ENCODE assay signal across 19 mouse cellular contexts in the genomic region with DNA sequence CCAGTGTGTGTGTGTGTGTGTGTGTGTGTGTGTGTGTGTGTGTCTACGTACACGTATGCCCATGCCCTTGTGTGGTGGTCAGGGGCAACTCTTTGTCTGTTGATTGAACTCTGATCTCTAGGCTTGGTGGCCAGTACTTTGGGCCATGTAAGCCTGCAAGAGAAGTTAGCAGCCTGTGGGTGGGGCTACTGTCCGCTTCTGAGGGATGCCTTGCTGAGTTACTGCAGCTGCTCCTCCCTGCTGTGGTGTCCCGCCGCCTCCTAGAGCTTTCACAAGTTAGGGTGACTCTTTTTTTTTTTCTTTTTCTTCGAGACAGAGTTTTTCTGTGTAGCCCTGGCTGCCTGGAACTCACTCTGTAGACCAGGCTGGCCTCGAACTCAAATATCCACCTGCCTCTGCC. TPM values are rescaled to one million over a fixed set of nuclear protein-coding genes. Genes with fewer than 3 reads are reported as not detected.
A peak's percentile ranks its signal among the peaks of the same experiment; 100 is the strongest.
DNase-seq lines count a peak whose midpoint lies in the region; ATAC-seq and TF ChIP-seq lines count a peak whose summit lies in the region.
"Had no signal": no experiment of that assay in that cellular context is flagged by ENCODE, and none has a peak within 500 bp of the region (broad histone marks: within the 10 kb centered on the region; RNA-seq: fewer than 3 reads in every experiment).

No protein-coding gene starts in this region.

- intact Hi-C loops in left cerebral cortex, postnatal 10 days (cut with DNase I): no loop called here

- peaks cover 85% of the 10 kb centered on the region for H3K36me3 ChIP-seq in heart, embryonic 10.5 days
- peaks cover 4% of the 10 kb centered on the region; the same call in 1 of the 2 replicates for H3K36me3 ChIP-seq in kidney, adult 2 months (ENCODE audit: control insufficient read depth, insufficient read depth, low read length)
- peaks cover 80% of the 10 kb centered on the region for H3K36me3 ChIP-seq in kidney, embryonic 15.5 days

- 60% methylated on average over 7 of the region's 7 CpGs for WGBS in heart, embryonic 10.5 days
- 64% methylated on average over 7 of the region's 7 CpGs for WGBS in kidney, adult 2 months
- 59% methylated on average over 7 of the region's 7 CpGs for WGBS in kidney, embryonic 15.5 days

- no peak for ATAC-seq in kidney, embryonic 15.5 days (replicated peaks; ENCODE audit: low FRiP score)
- ATAC-seq: forebrain, embryonic 13.5 days had no signal

- no peak for TF ChIP-seq CTCF in kidney, adult 2 months (conservative IDR thresholded peaks at IDR 0.05; ENCODE audit: insufficient read depth, insufficient read length, low read depth, low read length)

- H3K4me3 ChIP-seq in heart, embryonic 10.5 days: no peak overlapping the region
- H3K4me3 ChIP-seq in kidney, adult 2 months (ENCODE audit: insufficient read depth, low read depth, low read length): no peak overlapping the region
- no peak overlapping the region for H3K4me3 ChIP-seq in kidney, embryonic 15.5 days (replicated peaks)
- H3K4me3 ChIP-seq: forebrain, embryonic 13.5 days; heart, embryonic 13.5 days; limb, embryonic 15.5 days; midbrain, embryonic 12.5 days; neural tube, embryonic 15.5 days had no signal

- no peak overlapping the region for H3K27ac ChIP-seq in heart, embryonic 10.5 days
- H3K27ac ChIP-seq in kidney, adult 2 months (ENCODE audit: insufficient read depth, low read depth, low read length): no peak overlapping the region
- H3K27ac ChIP-seq in kidney, embryonic 15.5 days: no peak overlapping the region
- H3K27ac ChIP-seq: forebrain, embryonic 13.5 days; heart, embryonic 13.5 days; hindbrain, embryonic 14.5 days; limb, embryonic 15.5 days; macrophage; midbrain, embryonic 12.5 days; neural tube, embryonic 15.5 days had no signal

- no peak for TF ChIP-seq POLR2A in kidney, adult 2 months (IDR thresholded peaks at IDR 0.05; ENCODE audit: low read depth, low read length)

- no peaks in the 10 kb centered on the region for H3K9me3 ChIP-seq in heart, embryonic 10.5 days
- no peaks in the 10 kb centered on the region for H3K9me3 ChIP-seq in kidney, embryonic 15.5 days (replicated peaks)
- H3K9me3 ChIP-seq: forebrain, embryonic 13.5 days; heart, embryonic 13.5 days; limb, embryonic 15.5 days; midbrain, embryonic 12.5 days; neural tube, embryonic 15.5 days had no signal

- no peak overlapping the region for H3K4me2 ChIP-seq in kidney, embryonic 15.5 days
- H3K4me2 ChIP-seq: forebrain, embryonic 13.5 days; heart, embryonic 13.5 days; hindbrain, embryonic 14.5 days; limb, embryonic 15.5 days; midbrain, embryonic 12.5 days; neural tube, embryonic 15.5 days had no signal

- no peaks in the 10 kb centered on the region for H3K27me3 ChIP-seq in heart, embryonic 10.5 days (ENCODE audit: insufficient read depth, poor library complexity, severe bottlenecking)
- no peaks in the 10 kb centered on the region for H3K27me3 ChIP-seq in kidney, adult 2 months (replicated peaks; ENCODE audit: control insufficient read depth, insufficient read depth, low read length)
- no peaks in the 10 kb centered on the region for H3K27me3 ChIP-seq in kidney, embryonic 15.5 days
- H3K27me3 ChIP-seq: forebrain, embryonic 13.5 days; heart, embryonic 13.5 days; limb, embryonic 15.5 days; midbrain, embryonic 12.5 days; neural tube, embryonic 15.5 days had no signal

- peak; percentile 23 to 31 for DNase-seq in heart, adult 18-20 months
- DNase-seq in heart, embryonic 10.5 days (ENCODE audit: low spot score): no peak
- peak; percentile 32 for DNase-seq in kidney, adult 2 months
- peak; percentile 49 for DNase-seq in testis, postnatal 10 days (ENCODE audit: low spot score)
- DNase-seq in testis, postnatal 14 days (ENCODE audit: low spot score): no peak
- peak; percentile 21 for DNase-seq in lung, postnatal 36 days
- no peak for DNase-seq in left cerebral cortex, postnatal 10 days (ENCODE audit: extremely low spot score in 1 of 2, low spot score in 2 of 2)
- DNase-seq: adrenal gland, postnatal 10 days; cerebellum, adult 9-10 months; right cerebral cortex, postnatal 4 days had no signal

- no peak overlapping the region for H3K9ac ChIP-seq in kidney, embryonic 15.5 days
- H3K9ac ChIP-seq: forebrain, embryonic 13.5 days; heart, embryonic 13.5 days; hindbrain, embryonic 14.5 days; limb, embryonic 15.5 days; midbrain, embryonic 12.5 days; neural tube, embryonic 15.5 days had no signal

- peaks cover 7% of the 10 kb centered on the region; the same call in 1 of the 2 replicates for H3K4me1 ChIP-seq in heart, embryonic 10.5 days
- H3K4me1 ChIP-seq in kidney, adult 2 months (ENCODE audit: control insufficient read depth, insufficient read depth, low read length): peaks cover 4% of the 10 kb centered on the region
- peaks cover 10% of the 10 kb centered on the region; the same call in 1 of the 2 replicates for H3K4me1 ChIP-seq in kidney, embryonic 15.5 days
- H3K4me1 ChIP-seq: midbrain, embryonic 12.5 days had no signal

RNA-seq across cellular contexts. Expression of a gene that starts 16.8 kb away (rescaled TPM):
- total RNA-seq in heart, adult 18-20 months (2021): 100 to 1,000 TPM; 170 to 189 TPM
- 129 and 136 TPM in 2 replicates for polyA plus RNA-seq in heart, embryonic 10.5 days (2016; fragmentation: Nextera tagmentation; extraction: Ambion mirVana)
- polyA plus RNA-seq in kidney, adult 2 months (2012; rRNA removed): 16.9 and 33.1 TPM in 2 replicates
- 114 and 118 TPM in 2 replicates for polyA plus RNA-seq in kidney, embryonic 15.5 days (2015; fragmentation: Nextera tagmentation; extraction: Ambion mirVana)
- total RNA-seq in left cerebral cortex, postnatal 10 days (2021): 10 to 100 TPM; 48.0 to 49.7 TPM

RNA-seq across cellular contexts. Expression of a gene that starts 26.9 kb away (rescaled TPM):
- 1 to 10 TPM in 1 of 2 experiments, under 1 TPM in 1; 0.95 to 1.2 TPM for total RNA-seq in heart, adult 18-20 months (2021)
- polyA plus RNA-seq in heart, embryonic 10.5 days (2016; fragmentation: Nextera tagmentation; extraction: Ambion mirVana): 1.4 TPM in 2 replicates
- 0.35 and 0.42 TPM in 2 replicates for polyA plus RNA-seq in kidney, adult 2 months (2012; rRNA removed)
- polyA plus RNA-seq in kidney, embryonic 15.5 days (2015; fragmentation: Nextera tagmentation; extraction: Ambion mirVana): 1.4 and 1.5 TPM in 2 replicates
- 1 to 10 TPM; 2.9 TPM for total RNA-seq in left cerebral cortex, postnatal 10 days (2021)

RNA-seq across cellular contexts. Expression of a gene that starts 27.5 kb away (rescaled TPM):
- total RNA-seq in heart, adult 18-20 months (2021): not detected
- 0.59 TPM in 1 of 2 replicates, not detected in the other for polyA plus RNA-seq in heart, embryonic 10.5 days (2016; fragmentation: Nextera tagmentation; extraction: Ambion mirVana)
- 15.6 and 17.2 TPM in 2 replicates for polyA plus RNA-seq in kidney, adult 2 months (2012; rRNA removed)
- polyA plus RNA-seq in kidney, embryonic 15.5 days (2015; fragmentation: Nextera tagmentation; extraction: Ambion mirVana): 4.6 and 5.0 TPM in 2 replicates
- under 1 TPM; 0.41 to 0.45 TPM for total RNA-seq in left cerebral cortex, postnatal 10 days (2021)
- total RNA-seq: MEL had no signal
- polyA plus RNA-seq: macrophage had no signal

RNA-seq across cellular contexts. Expression of a gene that starts 31.9 kb away (rescaled TPM):
- 1 to 10 TPM; 4.2 to 5.0 TPM for total RNA-seq in heart, adult 18-20 months (2021)
- 5.2 and 5.7 TPM in 2 replicates for polyA plus RNA-seq in heart, embryonic 10.5 days (2016; fragmentation: Nextera tagmentation; extraction: Ambion mirVana)
- 13.3 and 15.3 TPM in 2 replicates for polyA plus RNA-seq in kidney, adult 2 months (2012; rRNA removed)
- polyA plus RNA-seq in kidney, embryonic 15.5 days (2015; fragmentation: Nextera tagmentation; extraction: Ambion mirVana): 6.4 and 6.5 TPM in 2 replicates
- 10 to 100 TPM; 25.2 to 25.8 TPM for total RNA-seq in left cerebral cortex, postnatal 10 days (2021)

Comparison
In these comparisons a context has a peak if more than half of its experiments do, and no peak if none do; other contexts are left out.
1. DNase-seq: peak in heart, adult 18-20 months (2 of 2), kidney, adult 2 months (single experiment), testis, postnatal 10 days (single experiment) and lung, postnatal 36 days (single experiment); none in heart, embryonic 10.5 days (single experiment), testis, postnatal 14 days (single experiment) and left cerebral cortex, postnatal 10 days (0 of 2).